Mouse (Mus musculus): ENCODE results near the gene Syt2. TPM values are rescaled to one million over a fixed set of nuclear protein-coding genes. Genes with fewer than 3 reads are reported as not detected.

The Syt2 gene
- polyA plus RNA-seq, 1 experiment from 2014 or later: 2.9 TPM

- H3K9ac ChIP-seq (ENCODE audit: low read length): no peak overlapping the region
- H3K4me2 ChIP-seq (ENCODE audit: low read depth): no peak overlapping the region
- H3K36me3 ChIP-seq (ENCODE audit: control insufficient read depth, insufficient read depth, low read length): no peaks in the 10 kb centered on the region
- H3K27ac ChIP-seq (ENCODE audit: low read depth, low read length): no peak overlapping the region
- peaks cover 31% of the 10 kb centered on the region for H3K4me1 ChIP-seq (ENCODE audit: control insufficient read depth, insufficient read depth, low read length)
- peaks cover 7% of the 10 kb centered on the region; the same call in 1 of the 2 replicates for H3K27me3 ChIP-seq (ENCODE audit: control insufficient read depth, insufficient read depth, low read length)
- ATAC-seq (ENCODE audit: insufficient read depth, low FRiP score, low TSS enrichment) (no peak), DNase-seq (ENCODE audit: low spot score) (no peak)
- H3K9me3 ChIP-seq (ENCODE audit: control insufficient read depth, low read length): no peaks in the 10 kb centered on the region
- no peak overlapping the region for H3K4me3 ChIP-seq (ENCODE audit: low read depth, low read length)
- 76% methylated on average over 5 of the region's 5 CpGs for WGBS
Observed at GRCm38 (mm10) chr1:134711653-134712052, 65.2 kb downstream of the Syt2 start.

GRCm38 (mm10) chr1:134712781-134713299 lies 66.4 kb downstream of the Syt2 start:
- Histone ChIP-seq H3K4me2 (ENCODE audit: low read depth) (no peak overlapping the region), H3K27ac (ENCODE audit: low read depth, low read length) (peak overlapping the region; percentile 51), H3K4me1 (ENCODE audit: control insufficient read depth, insufficient read depth, low read length) (peaks cover 31% of the 10 kb centered on the region), H3K9ac (ENCODE audit: low read length) (no peak overlapping the region), H3K27me3 (ENCODE audit: control insufficient read depth, insufficient read depth, low read length) (peaks cover 7% of the 10 kb centered on the region; the same call in 1 of the 2 replicates), H3K4me3 (ENCODE audit: low read depth, low read length) (no peak overlapping the region), H3K36me3 (ENCODE audit: control insufficient read depth, insufficient read depth, low read length) (no peaks in the 10 kb centered on the region), H3K9me3 (ENCODE audit: control insufficient read depth, low read length) (no peaks in the 10 kb centered on the region)
- no peak for DNase-seq (ENCODE audit: low spot score)
- WGBS: 81% methylated on average over 9 of the region's 9 CpGs
- ATAC-seq (ENCODE audit: insufficient read depth, low FRiP score, low TSS enrichment): no peak

- Histone ChIP-seq H3K4me1 (ENCODE audit: control insufficient read depth, insufficient read depth, low read length) (peaks cover 30% of the 10 kb centered on the region), H3K27me3 (ENCODE audit: control insufficient read depth, insufficient read depth, low read length) (peaks cover 7% of the 10 kb centered on the region; the same call in 1 of the 2 replicates), H3K9me3 (ENCODE audit: control insufficient read depth, low read length) (no peaks in the 10 kb centered on the region), H3K27ac (ENCODE audit: low read depth, low read length) (peak overlapping the region; percentile 51), H3K9ac (ENCODE audit: low read length) (no peak overlapping the region), H3K4me3 (ENCODE audit: low read depth, low read length) (no peak overlapping the region), H3K36me3 (ENCODE audit: control insufficient read depth, insufficient read depth, low read length) (no peaks in the 10 kb centered on the region), H3K4me2 (ENCODE audit: low read depth) (peak overlapping the region; percentile 10; the same call in 1 of the 2 replicates)
- 10% methylated on average over 11 of the region's 11 CpGs for WGBS
- DNase-seq (ENCODE audit: low spot score) (peak; percentile 71), ATAC-seq (ENCODE audit: insufficient read depth, low FRiP score, low TSS enrichment) (peak; percentile 56)
Observed at GRCm38 (mm10) chr1:134713421-134713969, 67.0 kb downstream of the Syt2 start.

GRCm38 (mm10) chr1:134714166-134714565 lies 67.7 kb downstream of the Syt2 start:
- Histone ChIP-seq H3K36me3 (ENCODE audit: control insufficient read depth, insufficient read depth, low read length) (no peaks in the 10 kb centered on the region), H3K4me3 (ENCODE audit: low read depth, low read length) (no peak overlapping the region), H3K9me3 (ENCODE audit: control insufficient read depth, low read length) (no peaks in the 10 kb centered on the region), H3K27me3 (ENCODE audit: control insufficient read depth, insufficient read depth, low read length) (peaks cover 2% of the 10 kb centered on the region; the same call in 1 of the 2 replicates), H3K9ac (ENCODE audit: low read length) (no peak overlapping the region), H3K27ac (ENCODE audit: low read depth, low read length) (peak overlapping the region; percentile 51), H3K4me2 (ENCODE audit: low read depth) (no peak overlapping the region), H3K4me1 (ENCODE audit: control insufficient read depth, insufficient read depth, low read length) (peaks cover 28% of the 10 kb centered on the region)
- WGBS: 37% methylated on average over 8 of the region's 8 CpGs
- DNase-seq (ENCODE audit: low spot score): peak; percentile 32
- no peak for ATAC-seq (ENCODE audit: insufficient read depth, low FRiP score, low TSS enrichment)

- Histone ChIP-seq H3K4me3 (ENCODE audit: low read depth, low read length) (no peak overlapping the region), H3K4me1 (ENCODE audit: control insufficient read depth, insufficient read depth, low read length) (peaks cover 19% of the 10 kb centered on the region), H3K9me3 (ENCODE audit: control insufficient read depth, low read length) (no peaks in the 10 kb centered on the region), H3K27ac (ENCODE audit: low read depth, low read length) (no peak overlapping the region), H3K36me3 (ENCODE audit: control insufficient read depth, insufficient read depth, low read length) (no peaks in the 10 kb centered on the region), H3K4me2 (ENCODE audit: low read depth) (no peak overlapping the region), H3K27me3 (ENCODE audit: control insufficient read depth, insufficient read depth, low read length) (peaks cover 2% of the 10 kb centered on the region; the same call in 1 of the 2 replicates), H3K9ac (ENCODE audit: low read length) (no peak overlapping the region)
- WGBS: 70% methylated on average over 5 of the region's 5 CpGs
- no peak for ATAC-seq (ENCODE audit: insufficient read depth, low FRiP score, low TSS enrichment)
- DNase-seq (ENCODE audit: low spot score): no peak
Observed at GRCm38 (mm10) chr1:134715092-134715491, 68.6 kb downstream of the Syt2 start.

- DNase-seq (ENCODE audit: low spot score): no peak
- Histone ChIP-seq H3K27me3 (ENCODE audit: control insufficient read depth, insufficient read depth, low read length) (no peaks in the 10 kb centered on the region), H3K9ac (ENCODE audit: low read length) (no peak overlapping the region), H3K27ac (ENCODE audit: low read depth, low read length) (no peak overlapping the region), H3K9me3 (ENCODE audit: control insufficient read depth, low read length) (no peaks in the 10 kb centered on the region), H3K4me2 (ENCODE audit: low read depth) (no peak overlapping the region), H3K4me3 (ENCODE audit: low read depth, low read length) (no peak overlapping the region), H3K4me1 (ENCODE audit: control insufficient read depth, insufficient read depth, low read length) (peaks cover 3% of the 10 kb centered on the region; the same call in 1 of the 2 replicates), H3K36me3 (ENCODE audit: control insufficient read depth, insufficient read depth, low read length) (no peaks in the 10 kb centered on the region)
- WGBS: 68% methylated on average over 12 of the region's 12 CpGs
- ATAC-seq (ENCODE audit: insufficient read depth, low FRiP score, low TSS enrichment): no peak
Observed at GRCm38 (mm10) chr1:134719718-134720304, 73.3 kb downstream of the Syt2 start.

GRCm38 (mm10) chr1:134721486-134721885 lies 75.0 kb downstream of the Syt2 start:
- no peaks in the 10 kb centered on the region for H3K9me3 ChIP-seq (ENCODE audit: control insufficient read depth, low read length)
- no peaks in the 10 kb centered on the region for H3K27me3 ChIP-seq (ENCODE audit: control insufficient read depth, insufficient read depth, low read length)
- no peak overlapping the region for H3K4me3 ChIP-seq (ENCODE audit: low read depth, low read length)
- no peaks in the 10 kb centered on the region for H3K36me3 ChIP-seq (ENCODE audit: control insufficient read depth, insufficient read depth, low read length)
- H3K4me1 ChIP-seq (ENCODE audit: control insufficient read depth, insufficient read depth, low read length): no peaks in the 10 kb centered on the region
- no peak for ATAC-seq (ENCODE audit: insufficient read depth, low FRiP score, low TSS enrichment)
- no peak overlapping the region for H3K9ac ChIP-seq (ENCODE audit: low read length)
- no peak overlapping the region for H3K27ac ChIP-seq (ENCODE audit: low read depth, low read length)
- WGBS: 86% methylated on average over 5 of the region's 5 CpGs
- H3K4me2 ChIP-seq (ENCODE audit: low read depth): no peak overlapping the region
- no peak for DNase-seq (ENCODE audit: low spot score)

- H3K27ac ChIP-seq (ENCODE audit: low read depth, low read length): no peak overlapping the region
- no peaks in the 10 kb centered on the region for H3K36me3 ChIP-seq (ENCODE audit: control insufficient read depth, insufficient read depth, low read length)
- no peak overlapping the region for H3K4me3 ChIP-seq (ENCODE audit: low read depth, low read length)
- no peaks in the 10 kb centered on the region for H3K27me3 ChIP-seq (ENCODE audit: control insufficient read depth, insufficient read depth, low read length)
- 93% methylated on average over 7 of the region's 7 CpGs for WGBS
- H3K4me1 ChIP-seq (ENCODE audit: control insufficient read depth, insufficient read depth, low read length): no peaks in the 10 kb centered on the region
- DNase-seq (ENCODE audit: low spot score) (no peak), ATAC-seq (ENCODE audit: insufficient read depth, low FRiP score, low TSS enrichment) (no peak)
- H3K9me3 ChIP-seq (ENCODE audit: control insufficient read depth, low read length): no peaks in the 10 kb centered on the region
- no peak overlapping the region for H3K9ac ChIP-seq (ENCODE audit: low read length)
- no peak overlapping the region for H3K4me2 ChIP-seq (ENCODE audit: low read depth)
Observed at GRCm38 (mm10) chr1:134722891-134723290, 76.4 kb downstream of the Syt2 start.

GRCm38 (mm10) chr1:134725276-134725675 lies 78.8 kb downstream of the Syt2 start:
- H3K9me3 ChIP-seq (ENCODE audit: control insufficient read depth, low read length): no peaks in the 10 kb centered on the region
- WGBS: 51% methylated on average over 5 of the region's 5 CpGs
- H3K27me3 ChIP-seq (ENCODE audit: control insufficient read depth, insufficient read depth, low read length): no peaks in the 10 kb centered on the region
- no peaks in the 10 kb centered on the region for H3K4me1 ChIP-seq (ENCODE audit: control insufficient read depth, insufficient read depth, low read length)
- no peak overlapping the region for H3K4me2 ChIP-seq (ENCODE audit: low read depth)
- no peak overlapping the region for H3K27ac ChIP-seq (ENCODE audit: low read depth, low read length)
- DNase-seq (ENCODE audit: low spot score) (no peak), ATAC-seq (ENCODE audit: insufficient read depth, low FRiP score, low TSS enrichment) (no peak)
- H3K9ac ChIP-seq (ENCODE audit: low read length): no peak overlapping the region
- no peaks in the 10 kb centered on the region for H3K36me3 ChIP-seq (ENCODE audit: control insufficient read depth, insufficient read depth, low read length)
- H3K4me3 ChIP-seq (ENCODE audit: low read depth, low read length): no peak overlapping the region
